Mouse (Mus musculus) midbrain, postnatal 0 days (tissue): Measurements from ENCODE around the gene Gmcl1. TPM values are rescaled to one million over a fixed set of nuclear protein-coding genes. Genes with fewer than 3 reads are reported as not detected.

Source experiments
- ATAC-seq: fragments of 200-750 bp; cut with Nextera tagmentation; 2 replicates; pipeline ENCODE4 v1.8.0; 2017; ENCODE audit warnings: moderate number of reproducible peaks, mild to moderate bottlenecking, moderate TSS enrichment, moderate library complexity; ENCODE audit not compliant: low FRiP score
- DNase-seq: peaks from one replicate; pipeline ENCODE4 v3.0.0-alpha.2; 2015; ENCODE audit warnings: low spot score
- H3K27ac ChIP-seq: fragments of 300-500 bp; sonication (generic); 2 replicates; pipeline ENCODE4 v1.5.1; 2014; ENCODE audit warnings: low read depth, mild to moderate bottlenecking, low read length, mixed read lengths
- H3K27me3 ChIP-seq: fragments of 300-500 bp; sonication (generic); 2 replicates; pipeline ENCODE4 v1.6.1; 2014; ENCODE audit warnings: low read length, control low read depth, mixed read lengths; ENCODE audit not compliant: insufficient read depth
- H3K36me3 ChIP-seq: fragments of 300-500 bp; sonication (generic); 2 replicates; pipeline ENCODE4 v1.6.1; 2014; ENCODE audit warnings: low read length, control low read depth, mixed read lengths; ENCODE audit not compliant: insufficient read depth
- H3K4me1 ChIP-seq: fragments of 300-500 bp; sonication (generic); 2 replicates; pipeline ENCODE4 v1.6.1; 2014; ENCODE audit warnings: mild to moderate bottlenecking, control low read depth, antibody characterized with exemption, low read length, mixed read lengths; ENCODE audit not compliant: insufficient read depth
- H3K4me2 ChIP-seq: fragments of 300-500 bp; sonication (generic); 2 replicates; pipeline ENCODE4 v1.6.1; 2014; ENCODE audit warnings: low read depth, mild to moderate bottlenecking, low read length, mixed read lengths; ENCODE audit not compliant: poor library complexity, severe bottlenecking
- H3K4me3 ChIP-seq: fragments of 300-500 bp; sonication (generic); 2 replicates; pipeline ENCODE4 v1.5.1; 2014; ENCODE audit warnings: low read depth, mild to moderate bottlenecking, low read length, moderate library complexity
- H3K9ac ChIP-seq: fragments of 300-500 bp; sonication (generic); replicated peaks from 2 replicates; pipeline ENCODE4 v1.6.1; 2014; ENCODE audit warnings: mild to moderate bottlenecking, low read length, moderate library complexity, mixed read lengths; ENCODE audit not compliant: poor library complexity, severe bottlenecking
- H3K9me3 ChIP-seq: fragments of 300-500 bp; sonication (generic); 2 replicates; pipeline ENCODE4 v1.6.1; 2016; ENCODE audit warnings: low read length, control low read depth
- CTCF ChIP-seq: IDR thresholded peaks from 2 replicates; pipeline ENCODE4 v1.5.1; 2016; ENCODE audit warnings: antibody characterized with exemption, mild to moderate bottlenecking
- WGBS: fragments of 180-500 bp; shearing (Covaris S2); extraction: QIAGEN DNeasy Blood & Tissue Kit; methylation state at CpG from one replicate; pipeline ENCODE4 v1.1.7; 2014; 5-methylcytosine and 5-hydroxymethylcytosine counted together
- polyA plus RNA-seq: library from polyadenylated mRNA; unstranded; fragments of >200 nt; fragmentation: Nextera tagmentation; extraction: Ambion mirVana; gene quantifications from 2 replicates; pipeline ENCODE4 v1.2.1, GENCODE M21; 2015
- total RNA-seq: library from RNA; depleted of rRNA; stranded (reverse); fragments of >200 nt; gene quantifications from 2 replicates; pipeline ENCODE4 v1.2.3, GENCODE M21; 2014

Gmcl1 gene
- total and polyA plus RNA-seq, 2 experiments from 2014 or later, result 18.0 to 22.4 TPM

GRCm38 (mm10) chr6:86721977-86722376 lies 11.2 kb downstream of the Gmcl1 start:
- no peak for TF ChIP-seq CTCF
- H3K4me1 ChIP-seq, result no peaks in the 10 kb centered on the region
- H3K27me3 ChIP-seq, result no peaks in the 10 kb centered on the region
- DNase-seq, result no peak
- no peak overlapping the region for H3K9ac ChIP-seq
- no peaks in the 10 kb centered on the region for H3K9me3 ChIP-seq
- H3K27ac ChIP-seq, result no peak overlapping the region
- peaks cover 17% of the 10 kb centered on the region; the same call in 1 of the 2 replicates for H3K36me3 ChIP-seq
- ATAC-seq, result no peak
- H3K4me3 ChIP-seq, result no peak overlapping the region
- 76% methylated on average over 3 of the region's 3 CpGs for WGBS
- no peak overlapping the region for H3K4me2 ChIP-seq

DNA sequence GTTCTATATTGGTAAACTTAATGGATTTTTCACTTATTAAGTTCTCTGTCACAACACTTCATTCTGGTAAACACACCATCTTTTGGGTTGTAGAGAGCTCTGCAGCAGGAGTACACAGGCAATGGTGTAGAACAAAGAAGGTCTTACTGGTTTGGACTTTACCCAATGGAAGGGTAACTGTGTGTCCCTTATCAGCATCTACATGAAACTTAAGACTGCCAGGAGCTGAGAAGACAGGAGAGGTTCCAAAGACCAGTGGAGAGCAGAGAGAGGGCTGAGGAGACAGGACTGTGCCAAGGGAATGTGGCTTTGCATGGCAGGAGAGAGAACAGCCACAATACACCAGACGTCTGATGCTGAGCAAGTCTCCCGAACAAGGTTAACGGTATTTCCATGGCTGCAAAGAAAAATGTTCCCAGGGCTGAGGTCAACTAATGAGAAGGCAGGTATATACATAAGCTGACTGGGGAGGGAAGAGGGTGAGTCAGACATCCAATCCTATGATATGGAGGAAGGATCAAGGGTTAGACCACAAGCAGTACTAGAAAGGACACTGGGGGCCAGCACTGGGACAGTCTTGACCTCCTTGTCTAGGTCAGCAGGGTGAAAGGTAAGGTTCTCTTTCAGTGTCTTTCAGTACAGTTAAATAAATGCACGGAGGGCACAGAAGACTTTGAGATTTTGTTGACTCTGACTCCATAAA lies 25.0 kb downstream of the Gmcl1 start:
- peaks cover 52% of the 10 kb centered on the region for H3K36me3 ChIP-seq
- no peak for ATAC-seq
- H3K27me3 ChIP-seq, result no peaks in the 10 kb centered on the region
- no peak overlapping the region for H3K4me2 ChIP-seq
- H3K9ac ChIP-seq, result no peak overlapping the region
- DNase-seq, result no peak
- no peaks in the 10 kb centered on the region for H3K9me3 ChIP-seq
- no peak overlapping the region for H3K27ac ChIP-seq
- WGBS, result 88% methylated on average over 4 of the region's 4 CpGs
- no peak overlapping the region for H3K4me3 ChIP-seq
- H3K4me1 ChIP-seq, result no peaks in the 10 kb centered on the region
- TF ChIP-seq CTCF, result no peak

GRCm38 (mm10) chr6:86702577-86702976 lies 30.6 kb downstream of the Gmcl1 start:
- H3K9me3 ChIP-seq, result no peaks in the 10 kb centered on the region
- H3K4me1 ChIP-seq, result no peaks in the 10 kb centered on the region
- H3K9ac ChIP-seq, result no peak overlapping the region
- H3K36me3 ChIP-seq, result peaks cover 79% of the 10 kb centered on the region
- no peak overlapping the region for H3K27ac ChIP-seq
- no peak for TF ChIP-seq CTCF
- no peak for DNase-seq
- ATAC-seq, result no peak
- H3K27me3 ChIP-seq, result no peaks in the 10 kb centered on the region
- H3K4me3 ChIP-seq, result no peak overlapping the region
- no peak overlapping the region for H3K4me2 ChIP-seq
- 97% methylated on average over 9 of the region's 9 CpGs for WGBS

- ATAC-seq, result no peak
These were observed 35.3 kb downstream of the Gmcl1 start for GRCm38 (mm10) chr6:86697903-86698302.

GRCm38 (mm10) chr6:86696213-86696612 lies 37.0 kb downstream of the Gmcl1 start:
- TF ChIP-seq CTCF, result no peak
- Histone ChIP-seq H3K4me1 (no peaks in the 10 kb centered on the region), H3K4me2 (no peak overlapping the region), H3K9ac (no peak overlapping the region), H3K9me3 (no peaks in the 10 kb centered on the region), H3K27ac (no peak overlapping the region), H3K36me3 (peaks cover 62% of the 10 kb centered on the region), H3K4me3 (no peak overlapping the region), H3K27me3 (no peaks in the 10 kb centered on the region)
- WGBS, result 90% methylated on average over 10 of the region's 10 CpGs
- ATAC-seq (no peak), DNase-seq (no peak)

More at GRCm38 (mm10) chr6:86697903-86698302, 35.3 kb downstream of the Gmcl1 start:
- no peak overlapping the region for H3K27ac ChIP-seq
- H3K4me2 ChIP-seq, result no peak overlapping the region
- no peak overlapping the region for H3K4me3 ChIP-seq
- H3K27me3 ChIP-seq, result no peaks in the 10 kb centered on the region
- no peaks in the 10 kb centered on the region for H3K9me3 ChIP-seq
- H3K9ac ChIP-seq, result no peak overlapping the region
- no peaks in the 10 kb centered on the region for H3K4me1 ChIP-seq
- no peak for DNase-seq
- no peak for TF ChIP-seq CTCF
- WGBS, result 91% methylated on average over 6 of the region's 6 CpGs
- peaks cover 77% of the 10 kb centered on the region for H3K36me3 ChIP-seq

DNA sequence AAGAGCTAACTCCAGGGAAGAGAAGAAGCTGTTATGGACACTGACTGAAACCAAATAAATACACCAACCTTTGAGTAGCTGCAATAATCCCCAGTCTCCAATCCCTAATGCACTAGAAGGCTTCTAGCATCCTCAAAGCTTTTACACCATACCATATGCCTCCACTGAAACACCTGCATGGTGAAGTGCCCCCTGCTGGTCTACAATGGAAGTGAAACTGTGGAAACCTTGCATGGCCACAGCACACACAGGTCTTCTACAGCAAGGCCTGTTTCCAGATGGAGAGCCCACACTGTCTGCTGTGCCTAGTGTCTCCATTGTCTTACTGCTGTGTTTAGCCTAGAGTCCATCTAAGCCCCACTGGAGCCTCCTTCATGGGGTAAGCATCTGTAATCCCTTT lies 38.7 kb downstream of the Gmcl1 start:
- Histone ChIP-seq H3K27me3 (no peaks in the 10 kb centered on the region), H3K4me3 (no peak overlapping the region), H3K9me3 (no peaks in the 10 kb centered on the region), H3K27ac (no peak overlapping the region), H3K9ac (no peak overlapping the region), H3K36me3 (peaks cover 60% of the 10 kb centered on the region), H3K4me1 (no peaks in the 10 kb centered on the region), H3K4me2 (no peak overlapping the region)
- peak; percentile 76 for TF ChIP-seq CTCF
- DNase-seq (peak; percentile 18), ATAC-seq (no peak)
